Mouse (Mus musculus): Measurements from ENCODE around the gene Igfals. TPM values are rescaled to one million over a fixed set of nuclear protein-coding genes. Genes with fewer than 3 reads are reported as not detected.
A peak's percentile ranks its signal among the peaks of the same experiment; 100 is the strongest.

The Igfals gene
- polyA plus RNA-seq, 1 experiment = 50.6 TPM

GRCm38 (mm10) chr17:24878117-24878397, 12.3 kb downstream of the Igfals start:
- peak; percentile 96 for DNase-seq

GRCm38 (mm10) chr17:24878531-24878930, 12.7 kb downstream of the Igfals start:
- 55% methylated on average over 8 of the region's 8 CpGs for WGBS
- TF ChIP-seq POLR2A (IDR thresholded peaks at IDR 0.05; ENCODE audit: low read depth, low read length) (no peak), CTCF (conservative IDR thresholded peaks at IDR 0.05; ENCODE audit: insufficient read depth, insufficient read length, low read depth, low read length) (no peak)
- Histone ChIP-seq H3K27ac (ENCODE audit: insufficient read depth, low read depth, low read length) (peak overlapping the region; percentile 92), H3K36me3 (ENCODE audit: control insufficient read depth, insufficient read depth, low read length) (no peaks in the 10 kb centered on the region), H3K4me1 (ENCODE audit: control insufficient read depth, insufficient read depth, low read length) (peaks cover 23% of the 10 kb centered on the region), H3K27me3 (replicated peaks; ENCODE audit: control insufficient read depth, insufficient read depth, low read length) (no peaks in the 10 kb centered on the region), H3K4me3 (ENCODE audit: insufficient read depth, low read depth, low read length) (no peak overlapping the region)
- DNase-seq = peak; percentile 56

More at GRCm38 (mm10) chr17:24878117-24878397, 12.3 kb downstream of the Igfals start:
- Histone ChIP-seq H3K27me3 (replicated peaks; ENCODE audit: control insufficient read depth, insufficient read depth, low read length) (no peaks in the 10 kb centered on the region), H3K4me3 (ENCODE audit: insufficient read depth, low read depth, low read length) (no peak overlapping the region), H3K36me3 (ENCODE audit: control insufficient read depth, insufficient read depth, low read length) (no peaks in the 10 kb centered on the region), H3K27ac (ENCODE audit: insufficient read depth, low read depth, low read length) (peak overlapping the region; percentile 92), H3K4me1 (ENCODE audit: control insufficient read depth, insufficient read depth, low read length) (peaks cover 23% of the 10 kb centered on the region)
- no peak for TF ChIP-seq CTCF (conservative IDR thresholded peaks at IDR 0.05; ENCODE audit: insufficient read depth, insufficient read length, low read depth, low read length)
- no peak for TF ChIP-seq POLR2A (IDR thresholded peaks at IDR 0.05; ENCODE audit: low read depth, low read length)
- 15% methylated on average over 5 of the region's 5 CpGs for WGBS

- no peak overlapping the region for H3K27ac ChIP-seq (ENCODE audit: insufficient read depth, low read depth, low read length)
- no peaks in the 10 kb centered on the region for H3K27me3 ChIP-seq (replicated peaks; ENCODE audit: control insufficient read depth, insufficient read depth, low read length)
- TF ChIP-seq POLR2A (IDR thresholded peaks at IDR 0.05; ENCODE audit: low read depth, low read length) (no peak), CTCF (conservative IDR thresholded peaks at IDR 0.05; ENCODE audit: insufficient read depth, insufficient read length, low read depth, low read length) (peak; percentile 70)
- 35% methylated on average over 7 of the region's 7 CpGs for WGBS
- DNase-seq = peak; percentile 64
- no peak overlapping the region for H3K4me3 ChIP-seq (ENCODE audit: insufficient read depth, low read depth, low read length)
- no peaks in the 10 kb centered on the region for H3K36me3 ChIP-seq (ENCODE audit: control insufficient read depth, insufficient read depth, low read length)
- H3K4me1 ChIP-seq (ENCODE audit: control insufficient read depth, insufficient read depth, low read length) = peaks cover 22% of the 10 kb centered on the region
Measured at GRCm38 (mm10) chr17:24881738-24882440, 16.1 kb downstream of the Igfals start.

- no peaks in the 10 kb centered on the region for H3K27me3 ChIP-seq (replicated peaks; ENCODE audit: control insufficient read depth, insufficient read depth, low read length)
- no peak overlapping the region for H3K27ac ChIP-seq (ENCODE audit: insufficient read depth, low read depth, low read length)
- no peak overlapping the region for H3K4me3 ChIP-seq (ENCODE audit: insufficient read depth, low read depth, low read length)
- DNase-seq = no peak
- no peak for TF ChIP-seq CTCF (conservative IDR thresholded peaks at IDR 0.05; ENCODE audit: insufficient read depth, insufficient read length, low read depth, low read length)
- no peak for TF ChIP-seq POLR2A (IDR thresholded peaks at IDR 0.05; ENCODE audit: low read depth, low read length)
- no peaks in the 10 kb centered on the region for H3K36me3 ChIP-seq (ENCODE audit: control insufficient read depth, insufficient read depth, low read length)
- peaks cover 19% of the 10 kb centered on the region; the same call in 1 of the 2 replicates for H3K4me1 ChIP-seq (ENCODE audit: control insufficient read depth, insufficient read depth, low read length)
- 90% methylated on average over 6 of the region's 6 CpGs for WGBS
Measured at GRCm38 (mm10) chr17:24884391-24884790, 18.6 kb downstream of the Igfals start.

GRCm38 (mm10) chr17:24885356-24886133, 19.7 kb downstream of the Igfals start:
- no peaks in the 10 kb centered on the region for H3K36me3 ChIP-seq (ENCODE audit: control insufficient read depth, insufficient read depth, low read length)
- no peak for DNase-seq
- no peak for TF ChIP-seq CTCF (conservative IDR thresholded peaks at IDR 0.05; ENCODE audit: insufficient read depth, insufficient read length, low read depth, low read length)
- TF ChIP-seq POLR2A (IDR thresholded peaks at IDR 0.05; ENCODE audit: low read depth, low read length) = no peak
- no peak overlapping the region for H3K27ac ChIP-seq (ENCODE audit: insufficient read depth, low read depth, low read length)
- peaks cover 19% of the 10 kb centered on the region; the same call in 1 of the 2 replicates for H3K4me1 ChIP-seq (ENCODE audit: control insufficient read depth, insufficient read depth, low read length)
- H3K4me3 ChIP-seq (ENCODE audit: insufficient read depth, low read depth, low read length) = peak overlapping the region; percentile 74
- H3K27me3 ChIP-seq (replicated peaks; ENCODE audit: control insufficient read depth, insufficient read depth, low read length) = no peaks in the 10 kb centered on the region
- WGBS = 22% methylated on average over 22 of the region's 22 CpGs

GRCm38 (mm10) chr17:24886134-24886931, 20.5 kb downstream of the Igfals start, which contains the start of the genes Nubp2 and Spsb3:
Nubp2 (minus strand) TSS chr17:24886349.
Spsb3 (plus strand) TSS chr17:24886643.
- Histone ChIP-seq H3K36me3 (ENCODE audit: control insufficient read depth, insufficient read depth, low read length) (no peaks in the 10 kb centered on the region; the same call in none of the 2 replicates), H3K4me3 (ENCODE audit: insufficient read depth, low read depth, low read length) (peak within 1 kb of the TSS; percentile 74), H3K27me3 (replicated peaks; ENCODE audit: control insufficient read depth, insufficient read depth, low read length) (no peaks in the 10 kb centered on the region), H3K27ac (ENCODE audit: insufficient read depth, low read depth, low read length) (peak within 1 kb of the TSS; percentile 89), H3K4me1 (ENCODE audit: control insufficient read depth, insufficient read depth, low read length) (peaks cover 19% of the 10 kb centered on the region; the same call in 1 of the 2 replicates)
- DNase-seq = peak; percentile 100
- under 1% methylated on average over 69 of the region's 69 CpGs for WGBS
- TF ChIP-seq POLR2A (IDR thresholded peaks at IDR 0.05; ENCODE audit: low read depth, low read length) (no peak), CTCF (conservative IDR thresholded peaks at IDR 0.05; ENCODE audit: insufficient read depth, insufficient read length, low read depth, low read length) (peak; percentile 24; the same call in 1 of the 2 replicates)
